In the genomic region with DNA sequence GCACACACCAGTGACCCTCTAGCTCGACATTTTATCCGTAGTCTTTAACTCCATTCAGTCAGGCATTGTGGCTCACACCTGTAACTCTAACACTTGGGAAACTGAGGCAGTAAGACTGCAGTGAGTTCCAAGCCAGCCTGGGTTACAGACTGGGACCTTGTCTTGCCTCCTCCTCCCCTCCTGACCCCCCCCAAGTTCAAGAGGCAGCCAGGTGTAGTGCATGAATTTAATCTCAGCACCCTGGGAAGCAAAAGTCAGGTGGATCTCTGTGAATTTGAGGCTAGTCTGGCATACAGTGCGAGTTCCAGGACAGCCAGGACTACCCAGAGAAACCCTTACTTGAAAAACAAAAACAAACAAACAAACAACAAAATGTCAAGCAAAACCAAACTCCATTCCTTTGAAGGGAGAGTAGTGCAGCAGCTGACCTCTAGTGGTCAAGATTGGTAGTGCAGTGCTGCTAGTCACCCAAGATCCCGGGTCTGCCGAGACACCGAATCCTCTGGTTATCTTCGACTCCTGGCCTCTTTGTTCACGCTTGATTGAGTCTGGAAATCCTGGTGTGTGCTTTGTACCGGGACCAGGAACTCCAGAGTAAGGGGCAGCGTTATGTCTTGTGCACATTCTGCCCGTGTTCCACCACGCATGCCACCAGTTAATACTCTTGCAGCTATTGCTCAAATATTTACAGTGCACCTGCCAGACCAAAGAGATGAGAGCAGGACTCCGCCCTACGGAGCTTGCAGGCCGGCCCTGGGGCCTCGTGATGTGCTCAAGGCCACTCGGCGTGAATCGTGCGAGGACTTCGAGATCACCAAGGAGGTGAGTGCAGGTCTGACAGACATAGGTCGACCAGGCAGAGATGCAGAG, we compare ENCODE assay signal across 8 mouse cellular contexts. TPM values are rescaled to one million over a fixed set of nuclear protein-coding genes. Genes with fewer than 3 reads are reported as not detected.
DNase-seq lines count a peak whose midpoint lies in the region; ATAC-seq and TF ChIP-seq lines count a peak whose summit lies in the region.

No protein-coding gene starts in this region.

- no peaks in the 10 kb centered on the region for H3K36me3 ChIP-seq in midbrain, postnatal 0 days (ENCODE audit: insufficient read depth, low read length)

- peak; percentile 66 for ATAC-seq in granulocyte monocyte progenitor cell, adult 5-6 weeks (replicated peaks; ENCODE audit: poor library complexity, severe bottlenecking)
- ATAC-seq in midbrain, postnatal 0 days (ENCODE audit: low FRiP score): 0 out of 2 replicates have a peak, but pooled peaks have one; percentile 35

- no peak overlapping the region for H3K27ac ChIP-seq in midbrain, postnatal 0 days (ENCODE audit: low read depth, low read length)

- TF ChIP-seq CTCF in midbrain, postnatal 0 days (IDR thresholded peaks at IDR 0.05): peak; percentile 98

- H3K27me3 ChIP-seq in midbrain, postnatal 0 days (ENCODE audit: insufficient read depth, low read length): no peaks in the 10 kb centered on the region

- no peaks in the 10 kb centered on the region for H3K9me3 ChIP-seq in midbrain, postnatal 0 days (ENCODE audit: low read length)

- peak overlapping the region; percentile 40; the same call in 1 of the 2 replicates for H3K9ac ChIP-seq in midbrain, postnatal 0 days (replicated peaks; ENCODE audit: low read length, poor library complexity, severe bottlenecking)

- no peaks in the 10 kb centered on the region for H3K4me1 ChIP-seq in midbrain, postnatal 0 days (ENCODE audit: insufficient read depth, low read length)

- 19% methylated on average over 22 of the region's 22 CpGs for WGBS in midbrain, postnatal 0 days

- peak overlapping the region; percentile 43 for H3K4me2 ChIP-seq in midbrain, postnatal 0 days (ENCODE audit: low read depth, low read length, poor library complexity, severe bottlenecking)

- DNase-seq in 3T3-L1 (ENCODE audit: low read depth, low spot score) (peak; percentile 79), liver (peak; percentile 66)
- peak; percentile 74 for DNase-seq in adrenal gland, adult 2 months
- peak; percentile 31 for DNase-seq in embryo, embryonic 11.5 days (ENCODE audit: low read depth, low spot score)
- peak; percentile 89 for DNase-seq in kidney, adult 18-20 months
- DNase-seq in midbrain, postnatal 0 days (ENCODE audit: low spot score): peak; percentile 87
- peak; percentile 28 to 61 for DNase-seq in spleen, postnatal 14 days (ENCODE audit: low spot score in 2 of 2)

- peak overlapping the region; percentile 17 for H3K4me3 ChIP-seq in midbrain, postnatal 0 days (ENCODE audit: low read depth, low read length)

RNA-seq across cellular contexts. Expression of a gene that starts 13.8 kb away (rescaled TPM):
- 10 to 100 TPM; 21.2 to 60.8 TPM for total RNA-seq in adrenal gland, adult 2 months (2021)
- 33.0 and 56.4 TPM in 2 replicates for polyA plus RNA-seq in adrenal gland, adult 2 months (2012; rRNA removed)
- not detected in 2 replicates for total RNA-seq in granulocyte monocyte progenitor cell, adult 5-6 weeks (2014; fragmentation: Nextera tagmentation)
- total RNA-seq in granulocyte monocyte progenitor cell, adult 5-6 weeks (2017): not detected in 2 replicates
- total RNA-seq in midbrain, postnatal 0 days (2014; rRNA removed): not detected in 2 replicates
- 0.17 and 0.21 TPM in 2 replicates for polyA plus RNA-seq in midbrain, postnatal 0 days (2015; fragmentation: Nextera tagmentation; extraction: Ambion mirVana)

RNA-seq across cellular contexts. Expression of a gene that starts 26.8 kb away (rescaled TPM):
- 1 to 10 TPM; 3.1 to 4.4 TPM for total RNA-seq in adrenal gland, adult 2 months (2021)
- 4.9 and 5.6 TPM in 2 replicates for polyA plus RNA-seq in adrenal gland, adult 2 months (2012; rRNA removed)
- total RNA-seq in granulocyte monocyte progenitor cell, adult 5-6 weeks (2014; fragmentation: Nextera tagmentation): not detected in 2 replicates
- total RNA-seq in granulocyte monocyte progenitor cell, adult 5-6 weeks (2017): not detected in 2 replicates
- 2.1 and 2.2 TPM in 2 replicates for total RNA-seq in midbrain, postnatal 0 days (2014; rRNA removed)
- 0.79 and 1.2 TPM in 2 replicates for polyA plus RNA-seq in midbrain, postnatal 0 days (2015; fragmentation: Nextera tagmentation; extraction: Ambion mirVana)

RNA-seq across cellular contexts. Expression of a gene that starts 39.3 kb away (rescaled TPM):
- 10 to 100 TPM; 12.1 to 18.7 TPM for total RNA-seq in adrenal gland, adult 2 months (2021)
- polyA plus RNA-seq in adrenal gland, adult 2 months (2012; rRNA removed): 9.1 and 15.1 TPM in 2 replicates
- 10.5 and 22.1 TPM in 2 replicates for total RNA-seq in granulocyte monocyte progenitor cell, adult 5-6 weeks (2014; fragmentation: Nextera tagmentation)
- total RNA-seq in granulocyte monocyte progenitor cell, adult 5-6 weeks (2017): 10.4 and 10.6 TPM in 2 replicates
- total RNA-seq in midbrain, postnatal 0 days (2014; rRNA removed): 8.3 and 11.6 TPM in 2 replicates
- 5.7 and 6.7 TPM in 2 replicates for polyA plus RNA-seq in midbrain, postnatal 0 days (2015; fragmentation: Nextera tagmentation; extraction: Ambion mirVana)

RNA-seq across cellular contexts. Expression of a gene that starts 41.9 kb away (rescaled TPM):
- not detected for total RNA-seq in adrenal gland, adult 2 months (2021)
- polyA plus RNA-seq in adrenal gland, adult 2 months (2012; rRNA removed): 0.06 and 0.11 TPM in 2 replicates
- not detected in 2 replicates for total RNA-seq in granulocyte monocyte progenitor cell, adult 5-6 weeks (2014; fragmentation: Nextera tagmentation)
- not detected in 2 replicates for total RNA-seq in granulocyte monocyte progenitor cell, adult 5-6 weeks (2017)
- 1.5 and 2.0 TPM in 2 replicates for total RNA-seq in midbrain, postnatal 0 days (2014; rRNA removed)
- 0.49 and 0.73 TPM in 2 replicates for polyA plus RNA-seq in midbrain, postnatal 0 days (2015; fragmentation: Nextera tagmentation; extraction: Ambion mirVana)

Comparison
In these comparisons a context has a peak if more than half of its experiments do, and no peak if none do; other contexts are left out.
1. DNase-seq: peak in every context shown above with its lines; median percentile 89 in kidney, adult 18-20 months; 87 in midbrain, postnatal 0 days; 79 in 3T3-L1; 74 in adrenal gland, adult 2 months; 66 in liver; 44 in spleen, postnatal 14 days; 31 in embryo, embryonic 11.5 days.
2. RNA of a gene that starts 13.8 kb away (total RNA-seq): 21.2 to 60.8 TPM in adrenal gland, adult 2 months; not detected in granulocyte monocyte progenitor cell, adult 5-6 weeks and not detected in midbrain, postnatal 0 days; every median in the first group is over 10 times any median in the second.